Mouse (Mus musculus) layer of hippocampus, postnatal 10 days (tissue): ENCODE measurements around the gene AC192777.2. TPM values are rescaled to one million over a fixed set of nuclear protein-coding genes. Genes with fewer than 3 reads are reported as not detected.
A peak's percentile ranks its signal among the peaks of the same experiment; 100 is the strongest.
"Not testable (repeated sequence)": the region's sequence is repeated elsewhere in the genome, so short reads cannot be mapped to it uniquely, and the experiment has no call there.

Source experiments
- DNase-seq, 2 experiments: peaks; one replicate each; pipeline ENCODE4 v3.0.0; 2021; ENCODE audit warnings: low spot score in 2 of 2
- long read RNA-seq: library from polyadenylated mRNA; stranded (forward); transcript quantifications from one replicate; pipeline ENCODE4 v2.0.0, GENCODE M21; 2023
- microRNA-seq, 2 experiments: library from miRNA; unstranded; fragments of <30 nt; microRNA quantifications; one replicate each; pipeline ENCODE4 v1.2.0; 2021
- total RNA-seq, 2 experiments: library from RNA; stranded (reverse); gene quantifications; 2 replicates each; pipeline ENCODE4 v1.2.3; 2021

The AC192777.2 gene
- not detected for total RNA-seq
- long read RNA-seq, result 0 reads

- not testable (repeated sequence) for DNase-seq
These were observed at the start of gene AC192777.2 for GRCm38 (mm10) chr17:40095150-40095549. TSS of gene AC192777.2 (plus strand) at chr17:40095450.

GRCm38 (mm10) chr17:40116172-40116571 is 20.9 kb downstream of the AC192777.2 start:
- not testable (repeated sequence) for DNase-seq

- DNase-seq, result peak in 1 of 2 experiments; percentile 15
These were observed 21.6 kb downstream of the AC192777.2 start for GRCm38 (mm10) chr17:40116877-40117276.

Small RNA genes lying within 50 kb of the gene (microRNA-seq; reads per million reads assigned to microRNA genes)
- 0 reads per million in 2 experiments for gene Gm26376

Other genes with a start within 250 kb of the AC192777.2 start
- not detected for gene Esp38, start 144.9 kb upstream of the AC192777.2 start, total RNA-seq
- gene Pgk2, start 113.2 kb downstream of the AC192777.2 start, total RNA-seq, result not detected
- gene Crisp3, start 146.8 kb downstream of the AC192777.2 start, total RNA-seq, result not detected
- gene Crisp1, start 223.8 kb downstream of the AC192777.2 start, total RNA-seq, result not detected